Mouse (Mus musculus) adipocyte (in vitro differentiated cells): ENCODE measurements around the gene 1700008O03Rik.

Experiments
- DNase-seq: peaks from one replicate; pipeline ENCODE4 v3.0.0-alpha.2; 2016; ENCODE audit warnings: low spot score

1700008O03Rik gene

GRCm38 (mm10) chr7:44343459-44344015 is 42.1 kb downstream of the 1700008O03Rik start:
- DNase-seq, result no peak

- no peak for DNase-seq
Observed at GRCm38 (mm10) chr7:44341714-44342113, 43.9 kb downstream of the 1700008O03Rik start.

GRCm38 (mm10) chr7:44341119-44341518 is 44.5 kb downstream of the 1700008O03Rik start:
- DNase-seq, result no peak

- DNase-seq, result no peak
Observed at GRCm38 (mm10) chr7:44340226-44340625, 45.4 kb downstream of the 1700008O03Rik start.

- DNase-seq, result no peak
Observed at GRCm38 (mm10) chr7:44337121-44337849, 48.3 kb downstream of the 1700008O03Rik start.

GRCm38 (mm10) chr7:44336046-44337021 is 49.3 kb downstream of the 1700008O03Rik start:
- no peak for DNase-seq

GRCm38 (mm10) chr7:44335031-44335878 is 50.4 kb downstream of the 1700008O03Rik start:
- no peak for DNase-seq

- no peak for DNase-seq
Observed at GRCm38 (mm10) chr7:44334139-44334538, 51.5 kb downstream of the 1700008O03Rik start.

GRCm38 (mm10) chr7:44332336-44332735 is 53.3 kb downstream of the 1700008O03Rik start:
- no peak for DNase-seq

GRCm38 (mm10) chr7:44326614-44327013 is 59.0 kb downstream of the 1700008O03Rik start:
- DNase-seq, result no peak

- DNase-seq, result no peak
Observed at GRCm38 (mm10) chr7:44322290-44322689, 63.3 kb downstream of the 1700008O03Rik start.

GRCm38 (mm10) chr7:44320886-44321285 is 64.7 kb downstream of the 1700008O03Rik start:
- DNase-seq, result no peak

GRCm38 (mm10) chr7:44317913-44318312 is 67.7 kb downstream of the 1700008O03Rik start:
- no peak for DNase-seq

- no peak for DNase-seq
Observed at GRCm38 (mm10) chr7:44312484-44312883, 73.1 kb downstream of the 1700008O03Rik start.

GRCm38 (mm10) chr7:44311713-44312304 is 73.8 kb downstream of the 1700008O03Rik start:
- DNase-seq, result no peak

GRCm38 (mm10) chr7:44310878-44311712 is 74.5 kb downstream of the 1700008O03Rik start:
- DNase-seq, result no peak

- no peak for DNase-seq
Observed at GRCm38 (mm10) chr7:44310285-44310877, 75.2 kb downstream of the 1700008O03Rik start.
